Mouse (Mus musculus) neural tube, embryonic 11.5 days (tissue): ENCODE measurements at regions not wholly inside any gene's neighbourhood (a gene's known extent, or its start where the extent isn't known, plus 50 kb on each side); places are given as distances from the start of the nearest gene placed in this dataset.

Experiments
- ATAC-seq: fragments of 200-750 bp; cut with Nextera tagmentation; 2 replicates; pipeline ENCODE4 v1.8.0; 2017; ENCODE audit warnings: moderate number of reproducible peaks, mild to moderate bottlenecking, moderate TSS enrichment, moderate library complexity; ENCODE audit not compliant: insufficient read depth, low FRiP score, low TSS enrichment
- DNase-seq: peaks from one replicate; pipeline ENCODE4 v3.0.0-alpha.2; 2015; ENCODE audit warnings: low spot score
- H3K27ac ChIP-seq: fragments of 300-500 bp; sonication (generic); 2 replicates; pipeline ENCODE4 v1.5.1; 2014; ENCODE audit warnings: low read depth, mild to moderate bottlenecking, low read length
- H3K27me3 ChIP-seq: fragments of 300-500 bp; sonication (generic); 2 replicates; pipeline ENCODE4 v1.6.1; 2014; ENCODE audit warnings: mild to moderate bottlenecking, low read length, mixed read lengths; ENCODE audit not compliant: control insufficient read depth, insufficient read depth
- H3K36me3 ChIP-seq: fragments of 300-500 bp; sonication (generic); 2 replicates; pipeline ENCODE4 v1.6.1; 2014; ENCODE audit warnings: mild to moderate bottlenecking, low read length, moderate library complexity, mixed read lengths; ENCODE audit not compliant: control insufficient read depth, insufficient read depth
- H3K4me1 ChIP-seq: fragments of 300-500 bp; sonication (generic); 2 replicates; pipeline ENCODE4 v1.6.1; 2014; ENCODE audit warnings: low read length, mixed read lengths; ENCODE audit not compliant: control insufficient read depth, insufficient read depth
- H3K4me2 ChIP-seq: fragments of 300-500 bp; sonication (generic); 2 replicates; pipeline ENCODE4 v1.6.1; 2014; ENCODE audit warnings: low read depth, mild to moderate bottlenecking, moderate library complexity
- H3K4me3 ChIP-seq: fragments of 300-500 bp; sonication (generic); 2 replicates; pipeline ENCODE4 v1.5.1; 2014; ENCODE audit warnings: low read depth, low read length
- H3K9ac ChIP-seq: fragments of 300-500 bp; sonication (generic); 2 replicates; pipeline ENCODE4 v1.6.1; 2014; ENCODE audit warnings: mild to moderate bottlenecking, low read length
- H3K9me3 ChIP-seq: fragments of 300-500 bp; sonication (generic); 2 replicates; pipeline ENCODE4 v1.6.1; 2016; ENCODE audit warnings: low read length; ENCODE audit not compliant: control insufficient read depth
- WGBS: fragments of 180-500 bp; shearing (Covaris S2); extraction: QIAGEN DNeasy Blood & Tissue Kit; methylation state at CpG from one replicate; pipeline ENCODE4 v1.1.7; 2014; 5-methylcytosine and 5-hydroxymethylcytosine counted together

GRCm38 (mm10) chr1:39078584-39079315, 93.3 kb downstream of the Pdcl3 start:
- no peaks in the 10 kb centered on the region for H3K36me3 ChIP-seq
- no peak overlapping the region for H3K4me3 ChIP-seq
- no peak for DNase-seq
- WGBS: 98% methylated on average over 4 of the region's 4 CpGs
- no peaks in the 10 kb centered on the region for H3K9me3 ChIP-seq
- ATAC-seq: no peak
- no peak overlapping the region for H3K27ac ChIP-seq
- no peaks in the 10 kb centered on the region for H3K27me3 ChIP-seq
- H3K4me2 ChIP-seq: no peak overlapping the region
- H3K4me1 ChIP-seq: no peaks in the 10 kb centered on the region
- H3K9ac ChIP-seq: no peak overlapping the region

GRCm38 (mm10) chr1:39083911-39084826, 98.8 kb downstream of the Pdcl3 start:
- ATAC-seq (no peak), DNase-seq (no peak)
- 85% methylated on average over 7 of the region's 7 CpGs for WGBS
- Histone ChIP-seq H3K9ac (no peak overlapping the region), H3K27me3 (no peaks in the 10 kb centered on the region), H3K4me1 (no peaks in the 10 kb centered on the region), H3K4me2 (no peak overlapping the region), H3K4me3 (no peak overlapping the region), H3K36me3 (no peaks in the 10 kb centered on the region), H3K9me3 (no peaks in the 10 kb centered on the region), H3K27ac (no peak overlapping the region)

GRCm38 (mm10) chr1:39086273-39086672, 100.9 kb downstream of the Pdcl3 start:
- no peak for ATAC-seq
- no peaks in the 10 kb centered on the region for H3K36me3 ChIP-seq
- H3K4me2 ChIP-seq: no peak overlapping the region
- no peaks in the 10 kb centered on the region for H3K27me3 ChIP-seq
- H3K4me3 ChIP-seq: no peak overlapping the region
- no peak overlapping the region for H3K9ac ChIP-seq
- no peak overlapping the region for H3K27ac ChIP-seq
- WGBS: 90% methylated on average over 11 of the region's 11 CpGs
- DNase-seq: no peak
- no peaks in the 10 kb centered on the region for H3K4me1 ChIP-seq
- H3K9me3 ChIP-seq: no peaks in the 10 kb centered on the region

GRCm38 (mm10) chr1:39089875-39090274, 103.7 kb upstream of the Npas2 start:
- Histone ChIP-seq H3K4me2 (no peak overlapping the region), H3K9ac (no peak overlapping the region), H3K27me3 (no peaks in the 10 kb centered on the region), H3K9me3 (no peaks in the 10 kb centered on the region), H3K4me3 (no peak overlapping the region), H3K27ac (no peak overlapping the region), H3K36me3 (no peaks in the 10 kb centered on the region), H3K4me1 (no peaks in the 10 kb centered on the region)
- DNase-seq (no peak), ATAC-seq (no peak)
- 74% methylated on average over 9 of the region's 9 CpGs for WGBS

GRCm38 (mm10) chr1:39091121-39091520, 102.4 kb upstream of the Npas2 start:
- WGBS: 90% methylated on average over 8 of the region's 8 CpGs
- Histone ChIP-seq H3K27me3 (no peaks in the 10 kb centered on the region), H3K9me3 (no peaks in the 10 kb centered on the region)

GRCm38 (mm10) chr1:39091638-39092037, 101.9 kb upstream of the Npas2 start:
- H3K4me3 ChIP-seq: no peak overlapping the region
- H3K36me3 ChIP-seq: no peaks in the 10 kb centered on the region
- H3K27me3 ChIP-seq: no peaks in the 10 kb centered on the region
- DNase-seq (no peak), ATAC-seq (no peak)
- no peak overlapping the region for H3K4me2 ChIP-seq
- no peak overlapping the region for H3K27ac ChIP-seq
- 91% methylated on average over 3 of the region's 3 CpGs for WGBS
- no peak overlapping the region for H3K9ac ChIP-seq
- H3K9me3 ChIP-seq: no peaks in the 10 kb centered on the region
- no peaks in the 10 kb centered on the region for H3K4me1 ChIP-seq

More at GRCm38 (mm10) chr1:39091121-39091520, 102.4 kb upstream of the Npas2 start:
- no peak overlapping the region for H3K4me2 ChIP-seq
- no peaks in the 10 kb centered on the region for H3K36me3 ChIP-seq
- H3K4me3 ChIP-seq: no peak overlapping the region
- ATAC-seq (no peak), DNase-seq (no peak)
- H3K27ac ChIP-seq: no peak overlapping the region
- no peaks in the 10 kb centered on the region for H3K4me1 ChIP-seq
- no peak overlapping the region for H3K9ac ChIP-seq

GRCm38 (mm10) chr1:39093291-39093690, 100.2 kb upstream of the Npas2 start:
- 86% methylated on average over 4 of the region's 4 CpGs for WGBS
- H3K9me3 ChIP-seq: no peaks in the 10 kb centered on the region
- no peaks in the 10 kb centered on the region for H3K36me3 ChIP-seq
- no peak overlapping the region for H3K9ac ChIP-seq
- ATAC-seq: no peak
- H3K4me2 ChIP-seq: no peak overlapping the region
- H3K27ac ChIP-seq: no peak overlapping the region
- H3K4me1 ChIP-seq: no peaks in the 10 kb centered on the region
- H3K27me3 ChIP-seq: no peaks in the 10 kb centered on the region
- H3K4me3 ChIP-seq: no peak overlapping the region
- no peak for DNase-seq

GRCm38 (mm10) chr1:39094001-39094400, 99.5 kb upstream of the Npas2 start:
- no peak overlapping the region for H3K27ac ChIP-seq
- ATAC-seq: no peak

More at GRCm38 (mm10) chr1:39094001-39094400, 99.5 kb upstream of the Npas2 start:
- 89% methylated on average over 8 of the region's 8 CpGs for WGBS
- H3K4me3 ChIP-seq: no peak overlapping the region
- no peak overlapping the region for H3K9ac ChIP-seq
- no peaks in the 10 kb centered on the region for H3K36me3 ChIP-seq
- H3K9me3 ChIP-seq: no peaks in the 10 kb centered on the region
- H3K27me3 ChIP-seq: no peaks in the 10 kb centered on the region
- H3K4me2 ChIP-seq: no peak overlapping the region
- DNase-seq: no peak
- no peaks in the 10 kb centered on the region for H3K4me1 ChIP-seq
